Mouse (Mus musculus) cerebellum, adult (tissue): Measurements from ENCODE around the gene Dennd2a.
A peak's percentile ranks its signal among the peaks of the same experiment; 100 is the strongest.

ENCODE experiments used
- ATAC-seq: cut with Nextera tagmentation; 2 replicates; pipeline ENCODE4 v1.9.2; 2017; ENCODE audit warnings: mild to moderate bottlenecking, moderate library complexity, mixed read lengths; ENCODE audit not compliant: insufficient number of reproducible peaks, low FRiP score, low TSS enrichment

Dennd2a gene

GRCm38 (mm10) chr6:39559276-39559939, 1.7 kb upstream of the Dennd2a start:
- no peak for ATAC-seq

GRCm38 (mm10) chr6:39556900-39557659, 587 bp downstream of the Dennd2a start:
- ATAC-seq, result peak; percentile 43; the same call in 1 of the 2 replicates

GRCm38 (mm10) chr6:39555648-39555945, 2.1 kb downstream of the Dennd2a start:
- ATAC-seq, result no peak

- no peak for ATAC-seq
Measured at GRCm38 (mm10) chr6:39554888-39555647, 2.6 kb downstream of the Dennd2a start.

- ATAC-seq, result no peak
Measured at GRCm38 (mm10) chr6:39551981-39552636, 5.6 kb downstream of the Dennd2a start.

GRCm38 (mm10) chr6:39548030-39548429, 9.6 kb downstream of the Dennd2a start:
- ATAC-seq, result no peak

- no peak for ATAC-seq
Measured at GRCm38 (mm10) chr6:39545474-39545873, 12.2 kb downstream of the Dennd2a start.

GRCm38 (mm10) chr6:39543769-39544420, 13.8 kb downstream of the Dennd2a start:
- no peak for ATAC-seq

GRCm38 (mm10) chr6:39542631-39543597, 14.8 kb downstream of the Dennd2a start:
- no peak for ATAC-seq

GRCm38 (mm10) chr6:39540563-39540962, 17.1 kb downstream of the Dennd2a start:
- ATAC-seq, result no peak

GRCm38 (mm10) chr6:39539679-39540155, 17.9 kb downstream of the Dennd2a start:
- no peak for ATAC-seq

- no peak for ATAC-seq
Measured at GRCm38 (mm10) chr6:39538227-39538626, 19.4 kb downstream of the Dennd2a start.

- ATAC-seq, result no peak
Measured at GRCm38 (mm10) chr6:39537276-39537675, 20.4 kb downstream of the Dennd2a start.

GRCm38 (mm10) chr6:39536621-39537020, 21.0 kb downstream of the Dennd2a start:
- ATAC-seq, result no peak

GRCm38 (mm10) chr6:39534944-39535343, 22.7 kb downstream of the Dennd2a start:
- no peak for ATAC-seq

GRCm38 (mm10) chr6:39528671-39529535, 28.8 kb downstream of the Dennd2a start:
- ATAC-seq, result peak; percentile 65

GRCm38 (mm10) chr6:39527811-39528210, 29.9 kb downstream of the Dennd2a start:
- no peak for ATAC-seq

GRCm38 (mm10) chr6:39527337-39527784, 30.3 kb downstream of the Dennd2a start:
- ATAC-seq, result no peak
